Mouse (Mus musculus) intestine, embryonic 14.5 days (tissue): ENCODE measurements around the gene Slc17a3. TPM values are rescaled to one million over a fixed set of nuclear protein-coding genes. Genes with fewer than 3 reads are reported as not detected.

ENCODE experiments used
- ATAC-seq: fragments of 200-750 bp; cut with Nextera tagmentation; replicated peaks from 2 replicates; pipeline ENCODE4 v1.8.0; 2017; ENCODE audit warnings: low read depth, moderate number of reproducible peaks, moderate TSS enrichment, moderate library complexity; ENCODE audit not compliant: low FRiP score, low TSS enrichment
- DNase-seq: peaks from one replicate; pipeline ENCODE4 v3.0.0-alpha.2; 2018; ENCODE audit warnings: low spot score
- H3K27ac ChIP-seq: fragments of 300-500 bp; sonication (generic); 2 replicates; pipeline ENCODE4 v1.5.1; 2014; ENCODE audit warnings: low read depth, mild to moderate bottlenecking, control low read depth
- H3K27me3 ChIP-seq: fragments of 300-500 bp; sonication (generic); replicated peaks from 2 replicates; pipeline ENCODE4 v1.6.1; 2014; ENCODE audit warnings: low read length, control low read depth; ENCODE audit not compliant: control insufficient read depth, insufficient read depth
- H3K36me3 ChIP-seq: fragments of 300-500 bp; sonication (generic); 2 replicates; pipeline ENCODE4 v1.6.1; 2014; ENCODE audit warnings: low read length, control low read depth; ENCODE audit not compliant: control insufficient read depth, insufficient read depth
- H3K4me1 ChIP-seq: fragments of 300-500 bp; sonication (generic); replicated peaks from 2 replicates; pipeline ENCODE4 v1.6.1; 2014; ENCODE audit warnings: low read length, control low read depth, mixed read lengths; ENCODE audit not compliant: control insufficient read depth, insufficient read depth
- H3K4me2 ChIP-seq: fragments of 300-500 bp; sonication (generic); 2 replicates; pipeline ENCODE4 v1.6.1; 2014; ENCODE audit warnings: low read length
- H3K4me3 ChIP-seq: fragments of 300-500 bp; sonication (generic); 2 replicates; pipeline ENCODE4 v1.5.1; 2014; ENCODE audit warnings: low read depth, low read length, control low read depth, mixed read lengths
- H3K9ac ChIP-seq: fragments of 300-500 bp; sonication (generic); 2 replicates; pipeline ENCODE4 v1.6.1; 2014; ENCODE audit warnings: mild to moderate bottlenecking, low read length
- H3K9me3 ChIP-seq: fragments of 300-500 bp; sonication (generic); 2 replicates; pipeline ENCODE4 v1.6.1; 2016; ENCODE audit warnings: low read length, control low read depth; ENCODE audit not compliant: control insufficient read depth
- WGBS: fragments of 180-500 bp; shearing (Covaris S2); extraction: QIAGEN DNeasy Blood & Tissue Kit; methylation state at CpG from one replicate; pipeline ENCODE4 v1.1.7; 2014; 5-methylcytosine and 5-hydroxymethylcytosine counted together
- polyA plus RNA-seq: library from polyadenylated mRNA; unstranded; fragments of >200 nt; fragmentation: Nextera tagmentation; extraction: Ambion mirVana; gene quantifications from 2 replicates; pipeline ENCODE4 v1.2.1, GENCODE M21; 2014

Slc17a3 gene
- polyA plus RNA-seq, 1 experiment from 2014 or later, result 0.08 TPM

DNA sequence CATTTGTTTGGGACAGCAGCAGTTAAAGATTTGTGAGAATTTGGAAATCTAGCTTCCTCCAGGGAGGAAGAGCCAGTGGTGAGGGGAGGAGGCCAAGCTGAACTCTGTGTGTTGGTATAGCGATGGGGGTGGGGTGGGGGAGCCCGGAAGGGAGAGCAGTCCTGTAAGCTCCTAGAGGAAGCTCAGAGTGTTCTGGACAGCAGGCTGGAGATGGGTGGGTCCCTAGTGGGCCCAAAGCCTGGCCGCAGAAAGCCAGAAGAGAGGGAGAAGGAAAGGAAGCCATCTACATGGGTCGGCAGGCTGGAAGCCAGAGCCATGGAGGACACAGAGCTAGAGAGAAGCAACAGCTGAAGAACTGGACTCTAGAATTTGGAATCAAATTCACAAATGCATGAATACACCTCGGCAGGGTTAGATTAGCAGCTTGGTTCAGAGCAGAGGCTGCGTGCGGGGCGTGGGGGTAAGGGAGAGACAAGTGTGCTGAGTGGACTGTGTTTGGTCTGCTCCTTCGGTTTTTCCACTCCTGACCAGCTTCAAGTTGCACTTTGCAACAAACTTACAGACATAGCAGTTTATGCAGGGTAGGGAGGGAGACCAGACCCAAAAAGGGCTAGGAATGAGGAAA is 27.0 kb downstream of the Slc17a3 start:
- no peak overlapping the region for H3K27ac ChIP-seq
- H3K36me3 ChIP-seq, result no peaks in the 10 kb centered on the region
- H3K9ac ChIP-seq, result no peak overlapping the region
- no peak overlapping the region for H3K4me3 ChIP-seq
- H3K27me3 ChIP-seq, result no peaks in the 10 kb centered on the region
- no peak for ATAC-seq
- DNase-seq, result no peak
- H3K4me2 ChIP-seq, result no peak overlapping the region
- no peaks in the 10 kb centered on the region for H3K9me3 ChIP-seq
- H3K4me1 ChIP-seq, result no peaks in the 10 kb centered on the region
- 68% methylated on average over 9 of the region's 9 CpGs for WGBS

DNA sequence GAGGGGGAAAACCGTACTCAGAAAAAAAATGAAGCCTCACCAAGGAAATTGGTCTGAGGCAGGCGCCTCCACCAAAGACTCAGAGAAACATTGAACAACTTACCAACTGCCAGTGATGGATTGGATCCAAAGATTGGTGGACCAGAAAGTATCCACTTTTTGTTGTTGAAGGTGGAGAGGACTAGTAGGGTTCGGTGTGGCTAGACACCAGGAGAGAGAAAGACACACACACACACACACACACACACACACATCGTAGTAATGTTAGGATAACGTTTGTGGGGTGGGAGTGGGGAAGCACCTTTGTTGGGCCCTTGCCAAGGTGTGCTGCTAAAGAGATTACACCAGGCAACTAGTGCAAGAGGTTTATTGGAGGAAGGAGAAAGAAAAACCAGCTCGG is 27.8 kb downstream of the Slc17a3 start:
- no peaks in the 10 kb centered on the region for H3K36me3 ChIP-seq
- H3K27me3 ChIP-seq, result no peaks in the 10 kb centered on the region
- H3K4me2 ChIP-seq, result no peak overlapping the region
- WGBS, result 77% methylated on average over 6 of the region's 6 CpGs
- no peaks in the 10 kb centered on the region for H3K4me1 ChIP-seq
- no peaks in the 10 kb centered on the region for H3K9me3 ChIP-seq
- ATAC-seq, result no peak
- no peak overlapping the region for H3K4me3 ChIP-seq
- no peak overlapping the region for H3K27ac ChIP-seq
- no peak for DNase-seq
- H3K9ac ChIP-seq, result no peak overlapping the region

DNA sequence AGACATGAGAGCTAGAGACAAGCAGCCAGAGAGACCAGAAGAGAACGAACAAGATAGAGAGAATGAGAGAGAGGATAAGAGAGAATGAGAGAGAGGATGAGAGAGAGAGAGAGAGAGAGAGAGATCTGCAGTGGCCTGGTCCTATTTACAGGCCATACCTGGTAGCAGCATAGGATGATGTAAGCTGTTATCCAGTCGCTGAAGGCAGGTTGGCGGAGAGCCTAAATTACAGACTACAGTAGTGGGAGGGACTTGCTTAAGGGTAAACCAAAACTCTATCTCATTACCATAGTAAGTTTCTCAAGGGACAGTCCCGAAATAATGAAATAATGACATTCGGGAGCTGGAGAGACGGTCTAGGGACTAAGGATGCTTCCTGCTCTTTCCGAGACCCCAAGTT is 28.2 kb downstream of the Slc17a3 start, which contains the start of gene Slc17a1:
TSS of gene Slc17a1 (plus strand) at position 346 of the 400 bp plus-strand sequence.
- no peak for ATAC-seq
- no peaks in the 10 kb centered on the region for H3K27me3 ChIP-seq
- H3K36me3 ChIP-seq, result no peaks in the 10 kb centered on the region
- no peak for DNase-seq
- no peak within 1 kb of the TSS for H3K4me3 ChIP-seq
- no peak within 1 kb of the TSS for H3K27ac ChIP-seq
- H3K9ac ChIP-seq, result no peak within 1 kb of the TSS
- no peaks in the 10 kb centered on the region for H3K9me3 ChIP-seq
- H3K4me1 ChIP-seq, result no peaks in the 10 kb centered on the region
- no peak within 1 kb of the TSS for H3K4me2 ChIP-seq
- 87% methylated on average over 7 of the region's 7 CpGs for WGBS

DNA sequence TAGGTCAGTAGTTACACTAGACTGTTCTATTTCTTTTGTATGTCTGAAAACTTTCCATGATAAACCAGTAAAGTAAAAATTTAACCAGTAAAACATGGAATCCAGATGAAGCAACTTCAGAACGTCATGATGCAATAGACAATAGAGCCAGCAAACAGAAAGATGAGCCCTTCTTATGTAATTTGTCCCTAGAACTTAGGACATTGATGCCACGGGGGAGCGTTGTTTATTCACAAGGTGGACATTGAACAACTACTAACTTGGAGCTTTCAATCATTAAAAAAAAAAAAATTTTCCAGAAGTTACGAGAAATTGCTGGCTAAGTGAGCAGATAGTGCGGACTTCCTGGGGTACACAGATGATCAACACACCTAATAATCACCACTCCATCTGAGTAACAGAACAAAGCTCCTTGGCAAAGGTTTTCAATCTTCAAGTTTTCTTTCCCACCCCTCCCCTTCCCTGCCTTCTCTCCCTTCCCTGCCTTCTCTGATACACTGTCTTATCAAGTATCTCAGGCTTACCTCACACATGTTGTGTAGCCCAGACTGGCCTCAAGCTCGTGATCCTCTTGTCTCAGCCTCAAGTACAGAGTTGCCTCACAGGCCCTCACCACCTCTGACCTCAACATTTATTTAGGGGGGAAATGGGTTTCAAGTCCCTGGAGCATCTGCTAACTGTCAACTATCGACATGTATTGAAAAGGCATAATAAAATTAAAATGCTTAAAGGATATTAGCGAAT is 29.7 kb downstream of the Slc17a3 start:
- no peaks in the 10 kb centered on the region for H3K27me3 ChIP-seq
- H3K27ac ChIP-seq, result no peak overlapping the region
- ATAC-seq (no peak), DNase-seq (no peak)
- no peak overlapping the region for H3K4me2 ChIP-seq
- H3K9ac ChIP-seq, result no peak overlapping the region
- no peaks in the 10 kb centered on the region for H3K9me3 ChIP-seq
- WGBS, result 92% methylated on average over 8 of the region's 8 CpGs
- H3K36me3 ChIP-seq, result no peaks in the 10 kb centered on the region
- no peaks in the 10 kb centered on the region for H3K4me1 ChIP-seq
- H3K4me3 ChIP-seq, result no peak overlapping the region

DNA sequence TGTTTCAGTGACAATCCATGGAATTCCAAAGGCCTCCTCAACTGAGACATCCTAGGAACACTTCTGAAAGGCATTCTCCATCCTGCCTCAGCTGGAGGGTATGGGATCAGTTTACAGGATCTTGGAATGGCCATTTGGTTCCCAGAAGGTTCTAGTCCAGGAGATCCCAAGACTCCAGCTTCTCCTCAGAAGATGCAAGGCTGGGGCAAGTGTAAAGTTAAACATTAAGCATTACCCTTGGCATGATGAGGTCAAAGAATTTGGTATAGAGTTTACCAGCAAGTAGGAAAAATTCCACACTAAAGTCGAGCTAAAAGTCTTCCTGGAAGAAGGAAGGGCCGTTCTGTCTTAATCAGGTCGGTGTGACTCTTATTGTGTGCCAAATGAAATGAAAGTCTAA is 30.8 kb downstream of the Slc17a3 start:
- no peaks in the 10 kb centered on the region for H3K27me3 ChIP-seq
- no peaks in the 10 kb centered on the region for H3K9me3 ChIP-seq
- no peaks in the 10 kb centered on the region for H3K36me3 ChIP-seq
- ATAC-seq (no peak), DNase-seq (no peak)
- H3K9ac ChIP-seq, result no peak overlapping the region
- H3K27ac ChIP-seq, result no peak overlapping the region
- no peaks in the 10 kb centered on the region for H3K4me1 ChIP-seq
- no peak overlapping the region for H3K4me2 ChIP-seq
- no peak overlapping the region for H3K4me3 ChIP-seq
- WGBS, result 83% methylated on average over 3 of the region's 3 CpGs

DNA sequence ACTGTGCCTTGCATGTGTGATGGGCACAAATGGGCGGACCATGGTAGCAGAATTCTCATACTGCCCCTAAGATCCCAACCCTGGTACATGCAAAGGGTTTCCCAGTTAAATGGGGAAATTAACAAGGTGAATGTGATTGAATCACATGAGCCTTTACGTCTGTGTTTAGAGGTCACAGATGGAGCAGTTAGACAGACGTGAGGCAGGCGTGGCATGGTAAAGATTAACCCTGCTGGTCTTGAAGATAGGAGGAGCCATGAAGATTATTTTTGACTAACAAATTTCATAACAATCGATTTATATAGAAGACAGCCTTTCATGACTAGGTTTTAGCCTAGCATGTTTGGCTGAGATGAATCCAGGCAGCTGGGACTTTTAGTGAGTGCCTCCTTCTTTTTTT is 33.9 kb downstream of the Slc17a3 start:
- Histone ChIP-seq H3K4me2 (no peak overlapping the region), H3K9ac (no peak overlapping the region), H3K36me3 (no peaks in the 10 kb centered on the region), H3K27ac (no peak overlapping the region), H3K4me1 (no peaks in the 10 kb centered on the region), H3K9me3 (no peaks in the 10 kb centered on the region), H3K4me3 (no peak overlapping the region), H3K27me3 (no peaks in the 10 kb centered on the region)
- DNase-seq, result no peak
- WGBS, result 69% methylated on average over 5 of the region's 5 CpGs
- no peak for ATAC-seq

DNA sequence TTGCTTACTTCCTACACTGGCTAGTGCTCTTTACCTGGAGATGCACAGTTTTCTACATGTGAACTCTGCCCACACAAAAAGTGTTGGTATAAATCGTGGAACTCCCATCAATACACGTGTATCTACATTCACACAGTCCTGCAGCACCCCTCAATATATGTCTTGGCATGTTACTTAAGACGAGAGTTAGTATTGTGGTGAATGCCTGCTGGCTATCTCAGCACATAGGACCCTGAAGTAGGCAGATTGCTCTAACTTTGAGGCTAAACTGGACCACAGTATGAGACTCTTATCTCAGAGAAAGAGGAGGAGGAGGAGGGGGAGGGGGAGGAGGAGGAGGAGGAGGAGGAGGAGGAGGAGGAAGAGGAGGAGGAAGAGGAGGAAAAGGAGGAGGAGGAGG is 39.9 kb downstream of the Slc17a3 start:
- H3K9me3 ChIP-seq, result no peaks in the 10 kb centered on the region
- H3K27ac ChIP-seq, result no peak overlapping the region
- no peak overlapping the region for H3K9ac ChIP-seq
- no peak for DNase-seq
- no peak overlapping the region for H3K4me3 ChIP-seq
- H3K4me2 ChIP-seq, result no peak overlapping the region
- no peaks in the 10 kb centered on the region for H3K27me3 ChIP-seq
- no peaks in the 10 kb centered on the region for H3K36me3 ChIP-seq
- 71% methylated on average over 3 of the region's 3 CpGs for WGBS
- no peak for ATAC-seq
- no peaks in the 10 kb centered on the region for H3K4me1 ChIP-seq

DNA sequence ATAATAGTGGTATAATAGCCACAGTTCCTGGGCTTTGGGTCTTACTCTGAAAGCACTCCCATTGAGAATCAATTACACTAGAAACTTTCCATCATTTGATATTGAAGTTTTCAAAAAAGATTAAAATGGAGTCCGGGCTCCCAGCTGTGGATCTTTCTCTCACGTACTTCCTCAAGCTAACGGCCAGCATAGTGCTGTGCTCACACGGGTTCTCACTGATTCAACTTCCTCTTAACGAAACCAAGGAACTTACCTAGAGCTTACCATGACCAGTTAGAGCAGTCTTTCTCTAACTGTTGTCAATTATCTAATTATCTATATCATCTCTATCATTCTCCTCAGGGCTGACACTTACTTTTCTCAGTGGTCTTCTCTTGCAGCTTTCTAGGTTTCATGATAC is 40.4 kb downstream of the Slc17a3 start:
- ATAC-seq (no peak), DNase-seq (no peak)
- Histone ChIP-seq H3K4me1 (no peaks in the 10 kb centered on the region), H3K36me3 (no peaks in the 10 kb centered on the region), H3K9me3 (no peaks in the 10 kb centered on the region), H3K27me3 (no peaks in the 10 kb centered on the region), H3K4me2 (no peak overlapping the region), H3K4me3 (no peak overlapping the region), H3K9ac (no peak overlapping the region), H3K27ac (no peak overlapping the region)
- WGBS, result 81% methylated on average over 5 of the region's 5 CpGs

DNA sequence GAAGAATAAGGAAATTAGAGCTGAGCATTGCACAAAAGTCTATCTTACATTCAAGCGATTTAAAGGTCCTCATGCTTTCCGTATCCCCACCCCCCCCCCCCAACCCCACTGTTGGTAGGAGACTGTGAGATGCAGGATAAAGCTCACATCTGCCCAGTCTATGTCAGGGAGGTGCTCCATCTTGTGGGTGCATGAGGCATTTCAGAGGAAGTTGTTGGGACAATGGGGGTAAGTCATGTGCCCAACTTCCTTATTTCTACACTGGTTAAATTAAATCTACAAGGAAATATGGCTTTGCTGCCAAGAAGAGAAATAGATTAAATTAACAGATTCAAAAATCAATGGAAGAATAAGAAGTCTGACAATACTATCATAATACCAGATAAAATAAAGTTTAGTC is 46.3 kb downstream of the Slc17a3 start:
- Histone ChIP-seq H3K4me2 (no peak overlapping the region), H3K27ac (no peak overlapping the region), H3K9me3 (no peaks in the 10 kb centered on the region), H3K9ac (no peak overlapping the region), H3K4me3 (no peak overlapping the region), H3K36me3 (no peaks in the 10 kb centered on the region), H3K4me1 (no peaks in the 10 kb centered on the region), H3K27me3 (no peaks in the 10 kb centered on the region)
- DNase-seq (no peak), ATAC-seq (0 out of 2 replicates have a peak, but pooled peaks have one; percentile 53)
- WGBS, result 43% methylated on average over 2 of the region's 2 CpGs
